Mouse (Mus musculus) thymus, postnatal 14 days (tissue): ENCODE measurements at regions not wholly inside any gene's neighbourhood (a gene's known extent, or its start where the extent isn't known, plus 50 kb on each side); places are given as distances from the start of the nearest gene placed in this dataset.

Experiments used
- DNase-seq: peaks from one replicate; pipeline ENCODE4 v3.0.0; 2021

DNA sequence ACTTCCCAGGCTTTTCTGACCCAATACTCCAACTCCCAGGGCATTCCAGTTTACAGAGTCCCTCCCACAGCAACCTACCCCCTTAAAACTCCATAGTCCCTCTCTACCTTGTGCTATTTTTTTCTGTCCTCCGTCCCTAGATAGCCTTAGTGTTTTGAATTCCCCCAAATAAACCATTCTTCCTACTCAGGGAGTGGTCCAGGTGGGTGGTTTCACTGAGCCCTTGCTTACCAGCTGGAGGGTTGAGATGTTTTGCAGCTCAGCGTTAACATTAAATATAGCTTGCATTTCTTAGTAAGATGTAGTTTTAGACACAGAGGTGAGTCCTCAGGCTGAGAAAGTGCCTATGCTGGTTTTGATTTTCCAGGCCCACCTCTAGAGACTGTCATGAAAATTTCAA is 313.0 kb downstream of the Bmper start:
- no peak for DNase-seq

DNA sequence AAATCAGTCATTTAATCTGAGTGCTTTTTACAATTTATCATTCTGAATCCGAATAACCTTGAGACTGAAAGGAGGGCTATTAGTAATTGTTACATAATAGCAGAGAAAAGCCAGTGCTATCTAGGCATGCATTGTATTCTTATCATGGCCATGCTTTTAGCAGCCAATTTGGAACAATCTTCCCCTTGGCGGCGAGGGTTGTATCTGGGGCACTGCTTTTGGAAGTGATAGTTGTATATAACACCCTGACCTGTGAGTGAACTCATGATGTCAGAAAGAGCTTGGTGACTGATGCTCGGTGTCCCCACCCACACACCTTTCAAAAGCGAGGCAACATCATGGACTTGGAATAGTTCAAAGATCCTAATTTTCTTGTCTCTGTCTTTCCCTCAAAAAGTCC is 315.2 kb downstream of the Bmper start:
- no peak for DNase-seq

DNA sequence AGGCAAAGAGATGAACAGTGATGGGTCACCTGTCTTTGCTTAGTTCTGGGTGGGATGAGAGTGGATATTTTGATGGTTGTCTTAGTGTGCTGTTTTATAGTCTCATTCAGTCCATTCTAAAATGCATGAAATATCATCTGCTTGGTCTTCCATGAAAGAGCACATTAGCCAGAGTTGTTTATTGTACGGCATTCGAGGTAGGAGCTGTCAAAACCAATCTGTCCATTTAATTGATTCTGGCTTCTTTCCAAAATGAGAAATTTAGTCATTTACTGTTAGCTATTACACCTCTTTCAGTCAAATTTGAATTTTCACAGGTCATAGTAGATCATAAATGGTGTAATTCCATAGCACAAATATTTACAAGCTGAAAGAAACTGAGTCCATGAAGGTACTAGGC is 328.8 kb downstream of the Bmper start:
- no peak for DNase-seq

DNA sequence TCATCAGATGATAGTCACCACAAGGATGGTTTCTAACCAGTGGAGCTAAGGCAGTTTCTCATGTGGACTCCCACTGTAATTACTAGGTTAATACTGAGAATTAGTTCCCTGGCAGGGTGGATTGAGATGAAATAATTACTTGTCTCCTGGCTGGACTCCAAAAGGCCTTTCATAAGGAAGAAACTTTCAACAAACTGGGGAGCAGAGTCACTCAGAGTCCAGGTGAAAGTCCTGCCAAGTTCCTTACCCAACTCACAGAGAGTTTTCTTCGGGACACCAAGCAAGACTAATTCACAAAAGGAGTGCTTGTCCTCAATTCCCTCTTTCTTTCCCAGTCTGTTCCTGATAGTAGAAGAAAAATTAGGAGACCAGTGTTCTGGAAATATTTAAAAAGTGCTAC is 330.9 kb downstream of the Bmper start:
- no peak for DNase-seq

DNA sequence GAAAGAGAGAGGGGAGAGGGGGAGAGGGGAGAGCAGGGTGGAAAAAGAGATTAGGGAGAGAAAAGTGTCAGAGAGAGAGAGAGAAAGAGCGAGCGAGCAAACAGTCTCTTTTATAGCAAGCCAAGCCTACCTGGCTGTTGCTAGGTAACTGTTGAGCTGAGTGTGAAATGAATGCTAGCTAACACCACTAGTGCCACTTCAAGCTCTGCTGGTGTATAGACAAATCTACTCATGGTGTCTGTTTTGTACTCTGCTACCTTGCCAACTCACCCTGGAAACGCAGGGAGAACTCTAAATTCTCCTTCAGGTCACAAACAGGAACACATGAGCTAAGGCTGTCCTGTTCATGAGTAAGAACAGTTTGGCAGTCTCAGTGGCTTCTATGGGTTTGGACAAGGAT is 334.7 kb downstream of the Bmper start:
- no peak for DNase-seq

DNA sequence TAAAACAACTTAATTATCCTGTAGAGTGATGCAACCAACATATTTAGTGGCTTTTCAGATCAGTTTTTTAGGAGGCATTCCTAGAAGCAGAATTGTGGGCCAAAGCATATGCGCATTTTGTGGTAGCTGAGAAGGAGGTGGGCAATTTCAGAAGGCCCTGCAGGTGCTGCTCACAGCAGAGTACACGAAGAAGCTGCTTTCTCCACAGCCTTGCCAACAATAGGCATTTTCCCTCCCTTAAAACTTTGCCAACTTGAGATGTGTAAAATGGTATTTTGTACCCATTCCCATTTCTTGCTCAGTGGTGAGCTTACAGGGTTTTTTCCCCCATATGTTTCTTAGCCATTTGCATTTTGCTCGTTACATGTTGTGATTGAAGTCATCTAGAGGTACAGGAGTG is 339.0 kb downstream of the Bmper start:
- DNase-seq: no peak

DNA sequence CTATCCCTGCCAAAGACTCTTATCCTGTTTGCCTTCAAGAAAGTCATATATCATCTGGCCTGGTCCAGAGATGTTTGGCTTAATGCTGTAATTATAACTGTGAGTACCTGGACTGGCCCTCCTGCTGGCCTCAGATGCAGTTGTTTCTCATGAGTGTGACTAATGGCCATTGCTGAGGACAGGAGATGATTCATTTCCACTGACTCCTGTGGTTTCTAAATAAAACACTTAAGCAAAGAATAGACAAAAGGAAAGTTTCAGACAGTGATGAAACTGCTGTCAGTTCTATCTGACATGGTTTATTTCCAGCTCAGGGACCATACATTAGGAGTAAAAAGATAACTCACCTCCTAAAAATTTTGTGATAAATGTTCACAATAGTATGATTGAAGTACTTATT is 344.2 kb downstream of the Bmper start:
- DNase-seq: no peak

DNA sequence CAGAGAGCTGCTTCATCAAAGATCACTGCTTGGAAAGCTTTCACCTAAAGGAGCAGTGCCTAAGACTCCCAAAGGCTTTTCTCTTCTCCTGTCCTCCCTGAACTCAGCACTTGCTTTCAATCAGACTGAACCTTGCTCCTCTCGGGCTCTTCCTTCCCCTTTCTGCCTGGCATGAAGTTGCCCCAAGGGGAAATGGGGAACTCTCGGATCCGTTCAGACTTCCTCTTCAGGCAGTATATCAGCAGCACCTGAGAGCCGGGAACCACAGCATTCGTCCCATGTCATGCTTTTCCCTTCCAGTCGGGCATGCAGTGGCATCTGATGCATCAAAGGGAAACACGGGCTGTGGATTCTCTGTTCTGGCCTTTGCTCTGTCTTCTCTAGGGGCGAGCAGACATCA is 347.3 kb downstream of the Bmper start:
- no peak for DNase-seq

DNA sequence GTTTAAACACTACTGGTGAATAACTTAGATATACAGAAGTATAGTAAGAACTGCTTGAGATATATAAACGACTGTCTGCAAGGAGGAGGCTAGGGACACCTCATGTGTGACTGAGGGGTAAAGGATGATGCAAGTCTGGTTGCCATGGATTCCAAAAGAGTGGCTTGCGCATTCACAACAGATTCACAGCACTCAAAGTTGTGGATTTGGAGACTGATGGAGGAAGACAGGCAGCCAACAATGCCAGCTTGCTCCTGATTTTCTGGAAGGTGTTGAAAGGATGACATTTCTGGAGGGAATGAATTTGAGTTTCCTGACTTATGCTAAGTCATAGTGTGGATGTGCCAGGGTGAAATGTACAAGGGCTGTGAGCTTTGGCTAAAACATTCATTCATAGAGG is 353.4 kb downstream of the Bmper start:
- no peak for DNase-seq

DNA sequence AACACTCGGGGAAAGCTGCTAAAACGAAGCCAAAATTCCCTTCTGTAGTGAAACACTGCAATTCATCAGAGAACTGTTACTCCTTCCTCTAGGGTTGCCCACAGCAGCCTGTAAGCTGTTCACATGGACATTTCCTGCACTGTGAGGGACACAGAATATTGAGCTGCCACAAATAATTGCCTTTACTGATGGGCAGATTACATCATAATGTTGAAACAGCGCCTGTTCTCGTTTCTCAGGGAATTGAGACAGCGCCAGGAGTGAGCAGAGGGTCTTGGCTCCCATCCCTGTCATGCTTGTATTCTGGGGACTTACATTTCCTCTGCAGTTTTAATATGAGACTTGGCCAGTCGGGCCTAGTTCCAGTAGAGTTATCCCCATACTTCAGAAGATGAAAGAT is 357.3 kb downstream of the Bmper start:
- no peak for DNase-seq

DNA sequence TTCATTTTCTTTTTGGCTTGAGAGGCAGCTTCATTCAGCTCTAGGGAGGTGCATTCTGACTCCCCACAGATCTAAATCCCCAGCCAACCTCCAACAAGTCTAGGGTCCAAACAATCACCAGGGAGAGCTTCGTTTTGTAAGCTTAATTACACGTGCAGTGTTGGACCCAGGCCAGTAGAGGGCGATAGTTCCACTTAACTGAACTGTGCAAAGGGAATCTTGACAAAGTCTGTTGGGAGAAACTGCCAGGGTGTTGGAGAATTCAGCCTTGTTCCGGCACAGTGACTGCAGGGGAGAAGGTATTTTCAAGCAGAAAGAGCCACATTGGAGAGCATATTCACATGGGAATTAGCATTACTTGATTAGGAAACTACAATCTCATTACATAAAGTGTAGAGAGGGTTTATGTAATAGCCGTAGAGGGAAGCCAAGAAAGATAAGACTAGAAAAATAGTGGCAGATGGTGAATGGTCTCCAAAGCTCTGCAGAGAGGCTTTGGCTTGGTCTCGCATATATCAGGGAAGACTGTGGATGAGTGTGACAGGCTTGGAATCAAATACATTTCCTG is 358.2 kb downstream of the Bmper start:
- peak; percentile 14 for DNase-seq

DNA sequence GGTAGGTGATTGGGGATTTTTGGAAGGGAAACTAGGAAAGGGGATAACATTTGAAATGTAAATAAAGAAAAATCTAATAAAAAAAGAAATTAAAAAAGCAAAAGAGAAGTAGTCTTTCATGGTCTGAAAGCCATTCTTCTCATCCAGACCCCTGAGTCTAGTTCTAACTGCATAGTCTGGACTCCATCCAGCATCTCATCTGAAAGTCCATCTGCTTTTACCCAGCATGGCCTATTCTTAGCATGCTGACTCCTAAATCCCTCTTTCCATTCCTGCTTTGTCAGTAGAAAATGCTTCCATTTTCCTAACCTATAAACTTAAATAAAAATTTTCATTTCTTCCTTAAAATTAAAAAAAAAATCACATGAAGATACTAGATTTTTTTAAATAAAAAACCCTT is 361.7 kb downstream of the Bmper start:
- no peak for DNase-seq

DNA sequence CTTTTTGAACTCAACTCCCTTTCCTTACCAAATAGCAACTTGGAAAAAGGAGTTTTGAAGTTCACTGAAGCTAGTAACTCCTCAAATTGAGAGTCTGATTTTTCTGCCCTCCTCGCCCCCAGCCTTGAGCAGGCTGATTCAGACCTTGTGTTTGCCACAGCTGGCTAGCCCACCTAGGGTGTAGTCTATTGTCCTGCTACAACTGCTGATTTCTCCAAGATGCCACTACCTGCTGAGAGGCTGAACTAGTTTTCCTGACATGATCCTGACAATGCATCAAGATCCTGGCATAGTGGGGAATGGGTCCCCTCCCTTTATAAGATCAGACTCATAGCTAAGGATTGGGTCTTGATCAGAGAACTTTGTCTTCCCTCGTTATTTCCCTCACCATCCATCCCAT is 366.1 kb downstream of the Bmper start:
- DNase-seq: no peak

DNA sequence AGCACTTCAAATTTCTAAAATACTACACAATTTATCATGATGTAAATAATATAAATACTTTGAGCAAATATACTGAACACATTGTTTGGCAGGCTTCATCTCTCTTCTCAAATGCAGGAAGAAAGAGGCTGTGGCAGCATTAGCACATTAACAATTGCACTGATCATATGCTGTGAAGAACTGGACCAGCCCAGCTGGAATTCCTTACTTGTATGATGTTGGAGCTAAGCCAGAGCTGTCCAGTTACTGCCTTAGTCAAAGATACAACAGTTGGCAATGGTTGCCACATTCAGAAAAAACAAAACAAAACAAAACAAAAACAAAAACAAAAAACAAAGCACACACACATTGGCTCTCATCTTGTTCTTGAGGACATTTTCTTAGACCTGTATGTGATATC is 369.0 kb downstream of the Bmper start:
- DNase-seq: no peak

DNA sequence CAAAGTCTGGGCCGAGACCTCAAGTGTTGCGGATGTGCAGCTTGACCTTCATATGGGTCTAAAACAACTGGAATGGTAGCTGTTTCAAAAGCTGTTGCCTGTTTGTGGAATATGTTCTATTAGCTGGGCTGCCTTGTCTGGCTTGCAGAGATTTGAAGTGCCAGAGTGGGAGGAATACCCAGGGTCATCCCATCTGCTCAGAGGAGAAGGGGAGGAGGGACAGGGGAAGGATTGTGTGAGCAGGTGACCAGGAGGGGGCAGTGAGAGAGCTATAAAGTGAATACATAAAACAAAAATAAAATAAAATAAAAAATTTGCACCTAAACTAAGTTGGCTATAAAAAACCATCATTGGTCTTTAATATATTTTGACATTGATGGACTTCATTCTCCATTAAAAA is 377.7 kb downstream of the Bmper start:
- DNase-seq: no peak
